Mouse (Mus musculus): ENCODE results near the gene Stat1. TPM values are rescaled to one million over a fixed set of nuclear protein-coding genes. Genes with fewer than 3 reads are reported as not detected.

The Stat1 gene
- polyA plus RNA-seq, 1 experiment from 2014 or later, result 14.5 TPM

DNA sequence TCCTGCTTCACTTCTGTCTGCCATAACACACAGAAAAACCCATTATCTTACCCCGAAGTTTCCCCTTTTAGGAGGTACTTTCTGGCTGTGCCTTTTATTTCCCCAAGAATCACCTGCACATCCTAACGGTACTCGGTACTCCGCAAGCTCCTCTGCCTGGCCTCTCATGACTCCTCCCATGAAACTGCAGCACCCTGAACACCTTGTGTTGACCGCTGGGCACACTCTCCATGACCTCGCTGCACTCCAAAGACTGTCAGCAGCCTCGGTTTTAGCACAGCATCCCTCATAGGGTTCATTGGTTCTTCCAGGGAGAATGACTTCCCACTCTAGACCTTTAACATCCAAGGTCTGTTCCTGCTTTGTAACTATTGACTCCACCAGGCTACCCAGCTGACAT lies 51.5 kb downstream of the Stat1 start:
- H3K36me3 ChIP-seq, result no peaks in the 10 kb centered on the region; the same call in 1 of the 2 replicates
- no peak overlapping the region for H3K9ac ChIP-seq
- no peaks in the 10 kb centered on the region for H3K27me3 ChIP-seq
- H3K4me1 ChIP-seq (replicated peaks), result no peaks in the 10 kb centered on the region
- ATAC-seq (ENCODE audit: low FRiP score, low read depth), result no peak
- no peak overlapping the region for H3K27ac ChIP-seq (replicated peaks)
- WGBS, result 77% methylated on average over 7 of the region's 7 CpGs
- no peak overlapping the region for H3K4me2 ChIP-seq
- no peaks in the 10 kb centered on the region for H3K9me3 ChIP-seq
- no peak overlapping the region for H3K4me3 ChIP-seq

GRCm38 (mm10) chr1:52171271-52171670 lies 52.0 kb downstream of the Stat1 start:
- peak; percentile 15; the same call in 1 of the 2 replicates for ATAC-seq (ENCODE audit: low FRiP score, low read depth)
- Histone ChIP-seq H3K9me3 (no peaks in the 10 kb centered on the region), H3K9ac (no peak overlapping the region), H3K27ac (replicated peaks) (no peak overlapping the region), H3K4me3 (no peak overlapping the region), H3K27me3 (no peaks in the 10 kb centered on the region), H3K4me1 (replicated peaks) (no peaks in the 10 kb centered on the region), H3K36me3 (no peaks in the 10 kb centered on the region), H3K4me2 (no peak overlapping the region)
- WGBS, result 76% methylated on average over 8 of the region's 8 CpGs

- no peaks in the 10 kb centered on the region for H3K9me3 ChIP-seq
- no peak overlapping the region for H3K4me2 ChIP-seq
- no peaks in the 10 kb centered on the region for H3K36me3 ChIP-seq
- H3K4me3 ChIP-seq, result no peak overlapping the region
- no peak overlapping the region for H3K27ac ChIP-seq (replicated peaks)
- ATAC-seq (ENCODE audit: low FRiP score, low read depth), result no peak
- no peaks in the 10 kb centered on the region for H3K4me1 ChIP-seq (replicated peaks)
- WGBS, result 68% methylated on average over 5 of the region's 5 CpGs
- no peaks in the 10 kb centered on the region for H3K27me3 ChIP-seq
- no peak overlapping the region for H3K9ac ChIP-seq
Observed at GRCm38 (mm10) chr1:52175321-52175720, 56.1 kb downstream of the Stat1 start.

GRCm38 (mm10) chr1:52175983-52176382 lies 56.7 kb downstream of the Stat1 start:
- Histone ChIP-seq H3K4me3 (no peak overlapping the region), H3K27ac (replicated peaks) (no peak overlapping the region), H3K27me3 (no peaks in the 10 kb centered on the region), H3K9me3 (no peaks in the 10 kb centered on the region), H3K4me2 (no peak overlapping the region), H3K36me3 (no peaks in the 10 kb centered on the region), H3K9ac (no peak overlapping the region), H3K4me1 (replicated peaks) (no peaks in the 10 kb centered on the region)
- ATAC-seq (ENCODE audit: low FRiP score, low read depth), result no peak
- 74% methylated on average over 3 of the region's 3 CpGs for WGBS

DNA sequence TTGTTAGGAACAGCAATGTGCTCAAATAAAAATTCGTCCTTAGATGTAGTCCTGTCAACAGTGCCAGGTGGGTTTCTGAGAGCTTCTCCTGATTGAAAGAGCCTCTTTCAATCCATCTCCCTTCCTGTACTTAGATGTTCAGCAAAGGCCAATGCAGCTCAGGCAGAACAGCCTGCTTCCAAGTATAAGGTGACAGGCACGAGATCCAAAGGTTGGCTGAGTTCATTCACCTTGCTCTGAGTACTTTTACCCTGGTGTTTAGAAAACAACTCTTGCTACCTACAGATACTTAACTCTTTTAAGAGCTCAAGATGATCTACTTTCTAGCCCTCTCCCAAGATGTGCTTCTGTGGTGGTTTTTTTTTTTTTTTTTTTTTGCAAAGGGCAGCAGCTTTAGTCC lies 57.8 kb downstream of the Stat1 start:
- Histone ChIP-seq H3K27me3 (no peaks in the 10 kb centered on the region), H3K27ac (replicated peaks) (no peak overlapping the region), H3K4me1 (replicated peaks) (no peaks in the 10 kb centered on the region), H3K4me3 (no peak overlapping the region), H3K9me3 (no peaks in the 10 kb centered on the region), H3K9ac (no peak overlapping the region), H3K36me3 (no peaks in the 10 kb centered on the region), H3K4me2 (no peak overlapping the region)
- no peak for ATAC-seq (ENCODE audit: low FRiP score, low read depth)
- WGBS, result 87% methylated on average over 2 of the region's 2 CpGs

GRCm38 (mm10) chr1:52179939-52180568 lies 60.8 kb downstream of the Stat1 start:
- no peak for ATAC-seq (ENCODE audit: low FRiP score, low read depth)
- Histone ChIP-seq H3K27me3 (no peaks in the 10 kb centered on the region), H3K36me3 (no peaks in the 10 kb centered on the region), H3K4me1 (replicated peaks) (no peaks in the 10 kb centered on the region), H3K9ac (no peak overlapping the region), H3K4me3 (no peak overlapping the region), H3K4me2 (no peak overlapping the region), H3K27ac (replicated peaks) (no peak overlapping the region), H3K9me3 (no peaks in the 10 kb centered on the region)
- 97% methylated on average over 9 of the region's 9 CpGs for WGBS

GRCm38 (mm10) chr1:52181994-52182393 lies 62.8 kb downstream of the Stat1 start:
- Histone ChIP-seq H3K4me3 (no peak overlapping the region), H3K4me1 (replicated peaks) (no peaks in the 10 kb centered on the region), H3K36me3 (no peaks in the 10 kb centered on the region), H3K9ac (no peak overlapping the region), H3K9me3 (no peaks in the 10 kb centered on the region), H3K4me2 (no peak overlapping the region), H3K27me3 (no peaks in the 10 kb centered on the region), H3K27ac (replicated peaks) (no peak overlapping the region)
- ATAC-seq (ENCODE audit: low FRiP score, low read depth), result no peak

- H3K4me2 ChIP-seq, result no peak overlapping the region
- H3K9ac ChIP-seq, result no peak overlapping the region
- peaks cover 4% of the 10 kb centered on the region for H3K36me3 ChIP-seq
- ATAC-seq (ENCODE audit: low FRiP score, low read depth), result no peak
- no peak overlapping the region for H3K4me3 ChIP-seq
- no peaks in the 10 kb centered on the region for H3K27me3 ChIP-seq
- H3K9me3 ChIP-seq, result no peaks in the 10 kb centered on the region
- WGBS, result 99% methylated on average over 2 of the region's 2 CpGs
- H3K27ac ChIP-seq (replicated peaks), result no peak overlapping the region
- H3K4me1 ChIP-seq (replicated peaks), result no peaks in the 10 kb centered on the region
Observed at GRCm38 (mm10) chr1:52182992-52183391, 63.8 kb downstream of the Stat1 start.

Other genes starting within 250 kb of the Stat1 start
- gene Myo1b, start 203.4 kb upstream of the Stat1 start, polyA plus RNA-seq (2015; fragmentation: Nextera tagmentation; extraction: Ambion mirVana), result 50.1 and 64.1 TPM in 2 replicates
- 0.26 and 0.34 TPM in 2 replicates for gene Stat4, start 132.3 kb upstream of the Stat1 start, polyA plus RNA-seq (2015; fragmentation: Nextera tagmentation; extraction: Ambion mirVana)
- 34.1 and 36.2 TPM in 2 replicates for gene Gls, start 113.8 kb downstream of the Stat1 start, polyA plus RNA-seq (2015; fragmentation: Nextera tagmentation; extraction: Ambion mirVana)